Mouse (Mus musculus): ENCODE results near the gene Otud6a. TPM values are rescaled to one million over a fixed set of nuclear protein-coding genes. Genes with fewer than 3 reads are reported as not detected.

Gene Otud6a
- polyA plus RNA-seq, 1 experiment = not detected

DNA sequence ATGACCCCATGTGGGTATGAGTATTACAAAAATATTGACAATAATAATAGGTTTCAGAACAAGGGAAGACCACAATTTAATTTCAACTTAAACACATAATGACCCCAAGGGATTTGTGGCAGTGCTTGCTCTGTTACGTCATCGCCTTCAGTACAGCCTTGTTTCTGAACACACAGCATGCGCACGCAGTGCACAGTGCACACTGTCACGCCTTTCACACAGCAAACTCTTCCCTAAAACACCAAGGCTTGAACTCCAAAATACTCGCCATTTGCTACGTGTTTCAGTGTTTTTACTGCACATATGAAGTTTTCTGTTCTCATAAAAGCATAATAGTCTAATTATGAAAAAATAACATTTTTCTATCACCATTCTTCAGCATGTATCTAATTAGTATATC lies 14.7 kb downstream of the Otud6a start:
- no peak overlapping the region for H3K27ac ChIP-seq (ENCODE audit: insufficient read depth, low read length)
- no peak overlapping the region for H3K4me3 ChIP-seq (ENCODE audit: insufficient read depth, low read length)
- H3K4me1 ChIP-seq (ENCODE audit: control insufficient read depth, insufficient read depth, low read length) = no peaks in the 10 kb centered on the region
- TF ChIP-seq CTCF (IDR thresholded peaks at IDR 0.05; ENCODE audit: borderline replicate concordance, insufficient read depth, low read length) (no peak), POLR2A (IDR thresholded peaks at IDR 0.05; ENCODE audit: low read depth, low read length) (no peak)

DNA sequence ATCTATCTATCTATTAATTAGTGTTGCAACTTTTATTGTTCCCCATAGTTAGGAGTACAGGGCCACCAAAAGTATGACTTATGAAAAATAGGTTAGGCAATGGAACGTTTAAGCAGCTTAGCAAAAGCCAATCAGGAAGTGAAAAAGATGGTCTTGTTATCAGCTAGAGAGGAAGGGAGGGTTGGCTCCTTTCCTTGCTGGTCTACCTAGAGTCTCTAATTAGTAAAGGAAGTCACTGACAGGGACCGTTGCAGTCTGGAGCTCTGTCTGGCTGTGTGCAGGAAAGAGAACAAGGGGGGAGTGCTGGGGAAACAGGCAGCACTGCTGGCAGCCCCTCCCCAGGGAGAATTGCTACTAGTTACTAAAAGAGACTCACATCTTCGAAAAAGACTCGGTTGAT lies 39.2 kb downstream of the Otud6a start:
- H3K4me3 ChIP-seq (ENCODE audit: insufficient read depth, low read length) = no peak overlapping the region
- no peak overlapping the region for H3K27ac ChIP-seq (ENCODE audit: insufficient read depth, low read length)
- H3K4me1 ChIP-seq (ENCODE audit: control insufficient read depth, insufficient read depth, low read length) = no peaks in the 10 kb centered on the region
- TF ChIP-seq POLR2A (IDR thresholded peaks at IDR 0.05; ENCODE audit: low read depth, low read length) (no peak), CTCF (IDR thresholded peaks at IDR 0.05; ENCODE audit: borderline replicate concordance, insufficient read depth, low read length) (no peak)

DNA sequence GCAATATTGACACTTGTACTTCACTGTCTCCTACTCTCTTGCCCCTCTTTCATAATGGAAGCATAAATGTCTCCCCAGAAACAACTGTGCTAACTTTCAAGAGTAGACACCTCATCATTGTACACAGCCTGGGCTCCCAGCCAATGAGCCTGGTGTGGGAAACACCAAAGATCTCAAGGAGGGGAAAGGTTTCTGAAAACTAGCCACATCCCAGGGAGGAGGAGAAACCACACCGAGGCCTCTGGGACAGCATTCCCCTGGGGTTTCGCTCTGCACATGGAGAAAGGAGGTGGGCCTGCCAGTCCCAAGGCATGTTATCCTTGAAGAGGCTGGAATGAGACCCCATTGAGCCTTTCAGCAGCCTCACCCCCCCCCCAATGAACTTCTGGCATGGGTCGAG lies 41.3 kb downstream of the Otud6a start:
- Histone ChIP-seq H3K4me1 (ENCODE audit: control insufficient read depth, insufficient read depth, low read length) (no peaks in the 10 kb centered on the region), H3K27ac (ENCODE audit: insufficient read depth, low read length) (no peak overlapping the region), H3K4me3 (ENCODE audit: insufficient read depth, low read length) (no peak overlapping the region)
- TF ChIP-seq POLR2A (IDR thresholded peaks at IDR 0.05; ENCODE audit: low read depth, low read length) = no peak
- no peak for TF ChIP-seq CTCF (IDR thresholded peaks at IDR 0.05; ENCODE audit: borderline replicate concordance, insufficient read depth, low read length)

DNA sequence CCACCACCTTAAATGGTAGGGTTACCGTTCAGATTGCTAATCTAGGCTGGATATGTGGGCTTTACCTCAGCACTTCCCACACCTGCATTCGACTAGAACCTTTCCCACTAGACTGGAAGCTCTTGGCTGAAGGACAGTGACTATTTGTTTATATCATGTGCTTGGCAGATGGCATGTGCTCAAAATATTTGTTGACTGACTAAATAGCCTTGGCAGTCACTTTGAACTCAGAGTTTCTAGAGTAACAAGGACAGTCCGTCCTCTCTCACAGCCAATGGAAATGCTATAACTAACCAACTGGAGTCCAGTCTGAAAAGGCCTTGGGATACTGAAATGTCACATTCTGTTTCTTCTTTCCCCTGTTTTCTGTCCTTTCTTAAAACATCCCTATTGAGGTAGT lies 42.7 kb downstream of the Otud6a start:
- TF ChIP-seq POLR2A (IDR thresholded peaks at IDR 0.05; ENCODE audit: low read depth, low read length) (no peak), CTCF (IDR thresholded peaks at IDR 0.05; ENCODE audit: borderline replicate concordance, insufficient read depth, low read length) (no peak)
- no peaks in the 10 kb centered on the region for H3K4me1 ChIP-seq (ENCODE audit: control insufficient read depth, insufficient read depth, low read length)
- no peak overlapping the region for H3K4me3 ChIP-seq (ENCODE audit: insufficient read depth, low read length)
- no peak overlapping the region; the same call in 1 of the 2 replicates for H3K27ac ChIP-seq (ENCODE audit: insufficient read depth, low read length)

DNA sequence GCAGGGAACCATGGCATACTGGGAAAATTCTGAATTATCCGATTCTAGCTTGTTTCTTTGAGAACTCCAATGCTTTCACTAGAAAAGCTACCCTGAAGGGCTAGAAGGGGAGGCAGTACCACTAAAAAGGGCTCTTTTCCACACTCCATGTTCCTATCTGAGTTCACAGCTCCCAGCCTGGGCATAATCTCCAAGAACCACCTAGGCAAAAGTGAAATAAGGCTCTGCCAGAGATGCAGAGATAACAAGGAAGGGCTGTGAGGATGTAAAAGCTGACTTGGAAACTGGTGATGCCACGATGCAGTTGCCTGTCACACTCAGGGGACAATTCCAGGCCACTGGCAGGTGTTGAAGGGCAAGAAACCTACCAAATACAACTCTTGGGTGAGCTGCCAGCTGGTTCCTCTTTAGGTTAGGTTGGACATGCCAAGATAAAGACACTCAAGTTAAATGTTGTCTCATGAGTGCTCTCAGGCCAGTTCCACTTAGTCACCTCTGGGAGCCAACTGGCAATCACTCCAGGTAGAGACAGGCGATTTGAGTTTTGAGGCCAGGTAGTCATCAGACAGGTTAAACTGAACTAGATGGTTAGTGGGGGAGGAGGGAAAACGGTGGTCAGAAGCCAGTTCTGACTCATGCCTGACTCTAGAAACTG lies 46.9 kb downstream of the Otud6a start:
- no peaks in the 10 kb centered on the region for H3K4me1 ChIP-seq (ENCODE audit: control insufficient read depth, insufficient read depth, low read length)
- TF ChIP-seq POLR2A (IDR thresholded peaks at IDR 0.05; ENCODE audit: low read depth, low read length) (no peak), CTCF (IDR thresholded peaks at IDR 0.05; ENCODE audit: borderline replicate concordance, insufficient read depth, low read length) (no peak)
- no peak overlapping the region for H3K27ac ChIP-seq (ENCODE audit: insufficient read depth, low read length)
- no peak overlapping the region for H3K4me3 ChIP-seq (ENCODE audit: insufficient read depth, low read length)

Other genes starting within 250 kb of the Otud6a start
- 0.50 TPM in 1 of 2 replicates, not detected in the other for gene Awat2, start 13.7 kb downstream of the Otud6a start, polyA plus RNA-seq (2011; ENCODE audit: insufficient read length, low read depth, missing spikeins)
- gene Igbp1, start 65.3 kb downstream of the Otud6a start, polyA plus RNA-seq (2011; ENCODE audit: insufficient read length, low read depth, missing spikeins) = 51.9 and 66.7 TPM in 2 replicates
- not detected in 2 replicates for gene Dgat2l6, start 95.8 kb downstream of the Otud6a start, polyA plus RNA-seq (2011; ENCODE audit: insufficient read length, low read depth, missing spikeins)
- gene Awat1, start 143.2 kb downstream of the Otud6a start, polyA plus RNA-seq (2011; ENCODE audit: insufficient read length, low read depth, missing spikeins) = not detected in 2 replicates
- 0.12 TPM in 1 of 2 replicates, not detected in the other for gene P2ry4, start 165.9 kb downstream of the Otud6a start, polyA plus RNA-seq (2011; ENCODE audit: insufficient read length, low read depth, missing spikeins)
- gene Arr3, start 176.5 kb downstream of the Otud6a start, polyA plus RNA-seq (2011; ENCODE audit: insufficient read length, low read depth, missing spikeins) = not detected in 2 replicates
- 24.7 and 29.8 TPM in 2 replicates for gene Kif4, start 196.7 kb downstream of the Otud6a start, polyA plus RNA-seq (2011; ENCODE audit: insufficient read length, low read depth, missing spikeins)
- 80.6 and 82.3 TPM in 2 replicates for gene Pdzd11, start 197.6 kb downstream of the Otud6a start, polyA plus RNA-seq (2011; ENCODE audit: insufficient read length, low read depth, missing spikeins)

All from embryonic fibroblast, embryonic 13.5 days (primary cell).